Mouse (Mus musculus): ENCODE data around the gene St6gal1.

The St6gal1 gene

GRCm38 (mm10) chr16:23332686-23333085 is 108.1 kb downstream of the St6gal1 start:
- DNase-seq (ENCODE audit: low spot score in 2 of 2), result no peak

DNA sequence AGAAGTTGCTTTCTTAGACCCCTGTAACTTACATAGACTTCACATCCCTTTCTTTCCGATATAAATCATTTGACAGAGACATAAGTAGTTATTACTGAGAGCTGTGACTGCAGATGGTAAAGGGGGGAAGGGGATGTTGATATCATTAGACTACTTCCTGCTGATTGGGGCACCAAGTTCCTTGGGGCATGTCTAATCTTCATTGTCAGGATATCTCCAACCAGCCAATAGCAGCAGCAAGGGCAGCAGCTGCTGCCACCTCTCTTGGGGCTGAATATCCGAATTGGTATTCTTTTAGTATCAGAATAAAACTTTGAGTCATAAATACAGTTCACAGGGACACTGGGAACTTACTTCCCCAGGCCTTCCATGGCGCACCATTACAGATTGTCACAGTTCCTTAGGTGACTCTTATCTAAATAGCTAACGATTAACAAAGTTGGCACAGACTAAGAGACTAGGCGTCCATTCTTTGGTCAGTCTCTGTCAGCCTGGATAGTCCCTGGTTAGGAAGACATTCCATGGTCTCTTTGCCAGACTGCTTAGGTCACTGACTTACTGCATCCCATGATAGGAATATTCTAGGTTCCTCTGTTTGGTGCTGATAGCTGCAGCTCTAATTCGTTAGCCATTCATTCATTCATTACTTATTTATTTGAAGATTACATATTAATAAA is 109.5 kb downstream of the St6gal1 start:
- DNase-seq (ENCODE audit: low spot score in 2 of 2), result no peak

DNA sequence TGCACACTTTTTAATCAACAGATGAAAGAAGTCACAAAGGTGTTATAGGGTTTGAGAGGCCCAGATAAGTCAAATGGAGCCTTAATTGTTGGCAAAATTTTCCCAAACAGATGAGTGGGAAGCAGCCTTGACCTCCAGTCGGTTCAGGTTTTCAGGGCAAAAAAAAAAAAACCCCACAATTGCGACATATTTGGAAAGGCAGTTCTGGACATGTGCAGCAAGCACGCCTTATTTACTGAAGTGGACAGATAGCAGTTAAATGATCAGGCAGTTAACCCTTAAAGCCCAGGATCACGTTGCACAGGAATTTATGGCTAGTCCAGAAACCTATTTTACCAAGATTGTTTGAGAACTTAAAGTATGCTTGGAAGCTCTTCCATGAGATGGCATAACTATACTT is 112.8 kb downstream of the St6gal1 start:
- no peak for DNase-seq (ENCODE audit: low spot score in 2 of 2)

- no peak for DNase-seq (ENCODE audit: low spot score in 2 of 2)
Measured at GRCm38 (mm10) chr16:23341254-23341653, 116.7 kb downstream of the St6gal1 start.

DNA sequence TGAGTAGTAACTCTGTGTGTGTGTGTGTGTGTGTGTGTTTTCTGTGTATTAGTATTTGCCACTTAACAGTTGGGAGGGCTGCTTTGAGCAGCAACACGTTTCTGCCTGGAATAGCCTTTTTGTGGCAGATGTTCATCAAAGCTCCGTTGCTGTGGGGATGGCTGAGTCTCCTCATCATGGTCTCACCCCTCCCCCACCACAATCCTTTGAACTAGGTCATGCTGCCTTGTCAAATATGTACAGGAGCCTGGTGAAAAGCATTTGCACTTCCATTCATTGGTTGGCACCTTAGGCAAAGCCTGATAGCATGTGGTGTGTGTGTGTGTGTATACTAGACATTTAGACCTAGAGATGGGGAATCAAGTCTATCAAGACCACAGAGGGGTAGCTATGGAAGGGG is 126.3 kb downstream of the St6gal1 start:
- no peak for DNase-seq (ENCODE audit: low spot score in 2 of 2)

DNA sequence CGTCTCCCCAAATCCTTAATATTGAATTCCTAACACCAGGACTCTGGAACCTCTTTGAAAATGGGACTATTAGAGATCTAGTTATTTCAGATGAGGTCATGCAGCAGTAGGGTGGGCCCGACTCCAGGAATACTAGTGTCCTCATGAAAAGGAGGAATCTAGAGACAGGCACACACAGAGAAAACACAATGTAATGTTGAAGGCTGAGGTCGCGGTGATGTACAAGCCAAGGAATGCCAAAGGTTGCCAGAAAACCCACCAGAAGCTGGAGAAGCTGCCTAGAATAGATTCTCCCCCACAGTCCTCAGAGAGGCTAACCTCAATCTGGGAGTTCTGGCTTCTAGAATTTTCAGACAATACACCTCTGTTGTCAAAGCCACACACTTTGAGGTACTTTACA is 136.5 kb downstream of the St6gal1 start:
- DNase-seq (ENCODE audit: low spot score in 2 of 2), result no peak

DNA sequence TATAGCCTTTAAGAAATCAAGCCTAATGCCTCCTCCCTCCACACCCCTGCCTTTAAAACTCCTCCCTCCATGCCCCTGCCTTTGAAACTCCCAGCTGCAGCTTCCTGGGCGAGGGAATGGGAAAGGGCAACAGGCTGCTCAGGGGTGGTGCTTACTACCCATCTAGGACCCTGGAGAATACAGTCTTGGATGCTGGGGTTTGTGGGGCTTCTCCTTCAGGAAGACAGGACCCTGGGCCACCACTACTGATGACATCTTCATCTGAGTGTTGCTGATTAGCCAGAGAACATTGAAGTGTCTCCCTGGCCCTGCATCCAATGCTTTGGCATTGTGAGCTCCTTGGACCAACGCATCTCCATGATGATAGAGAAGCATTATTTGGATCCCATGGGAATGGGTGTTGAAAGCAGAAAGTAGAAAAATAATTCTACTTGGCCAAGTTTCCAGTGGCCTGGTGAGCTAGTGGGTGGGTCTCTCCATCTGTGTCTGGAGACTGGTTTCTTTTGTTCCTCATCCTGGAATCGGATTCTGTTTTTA is 137.0 kb downstream of the St6gal1 start:
- DNase-seq (ENCODE audit: low spot score in 2 of 2), result no peak

DNA sequence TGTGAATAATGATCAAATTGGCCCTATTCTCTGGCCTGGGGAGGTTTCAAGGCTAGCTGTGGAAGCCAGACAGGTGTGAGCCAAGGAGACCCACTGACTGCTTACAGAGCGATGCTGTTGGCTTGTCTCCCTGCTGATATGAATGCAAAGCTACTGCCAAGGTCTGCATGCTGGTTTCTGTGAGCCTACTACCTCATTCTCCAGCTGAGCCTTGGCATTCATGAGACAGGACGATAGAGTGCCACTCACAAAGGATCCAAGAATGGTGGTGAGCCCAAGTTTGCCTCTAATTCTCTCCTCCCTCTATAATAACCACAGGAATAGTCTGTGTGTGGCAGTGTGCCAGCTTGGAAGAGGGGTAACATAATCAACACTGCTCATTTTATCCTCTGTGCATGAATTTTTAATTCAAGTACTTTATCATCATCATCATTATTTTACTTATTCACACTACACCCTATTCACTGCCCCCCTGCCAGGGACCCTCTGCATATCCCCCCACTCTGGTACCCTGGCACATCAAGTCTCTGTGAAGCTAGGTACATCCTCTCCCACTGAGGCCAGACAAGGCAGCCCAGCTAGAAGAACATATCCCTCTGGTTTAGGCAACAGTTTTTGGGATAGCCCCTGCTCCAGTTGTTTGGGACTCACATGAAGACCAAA is 139.9 kb downstream of the St6gal1 start:
- DNase-seq (ENCODE audit: low spot score in 2 of 2), result no peak

DNA sequence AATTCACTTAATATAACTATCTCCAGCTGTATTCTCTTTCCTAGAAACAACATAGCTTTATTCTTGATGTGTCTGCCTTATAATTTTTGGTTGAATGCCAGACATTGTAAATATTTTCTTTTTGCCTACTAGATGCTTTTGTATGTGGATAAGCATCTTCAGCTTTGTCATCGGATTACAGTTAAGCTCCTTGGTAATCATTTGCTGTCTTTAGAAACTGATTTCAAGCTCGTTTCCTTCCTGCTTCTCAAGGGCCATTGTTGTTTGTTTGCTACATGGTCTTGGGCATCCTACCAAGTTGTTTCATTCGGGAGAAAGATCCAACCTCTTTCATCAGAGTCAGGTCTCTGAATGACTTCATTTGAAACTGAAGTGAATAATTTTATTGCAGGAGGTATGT is 144.6 kb downstream of the St6gal1 start:
- no peak for DNase-seq (ENCODE audit: low spot score in 2 of 2)

GRCm38 (mm10) chr16:23370724-23371123 is 146.2 kb downstream of the St6gal1 start:
- no peak for DNase-seq (ENCODE audit: low spot score in 2 of 2)

DNA sequence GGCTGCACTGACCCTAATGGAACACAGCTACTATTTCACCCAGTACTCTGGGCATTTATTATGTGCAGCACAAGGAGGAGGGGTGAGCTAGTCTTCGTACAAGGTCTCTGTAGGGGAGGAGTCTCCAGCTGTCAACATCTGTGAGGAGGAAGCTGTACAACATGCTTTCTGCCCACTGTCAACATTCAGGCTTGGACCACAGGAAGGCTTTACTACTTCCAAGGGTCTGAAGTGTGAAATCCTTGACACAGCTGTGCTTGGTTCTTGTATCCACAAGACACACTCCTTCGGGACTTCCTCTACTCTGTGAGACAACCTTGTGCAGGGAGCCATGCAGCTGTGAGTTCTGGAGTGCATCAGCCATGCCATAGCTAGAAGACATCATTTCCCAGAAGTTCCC is 147.8 kb downstream of the St6gal1 start:
- no peak for DNase-seq (ENCODE audit: low spot score in 2 of 2)

GRCm38 (mm10) chr16:23374068-23374467 is 149.5 kb downstream of the St6gal1 start:
- no peak for DNase-seq (ENCODE audit: low spot score in 2 of 2)

- DNase-seq (ENCODE audit: low spot score in 2 of 2), result no peak
Measured at GRCm38 (mm10) chr16:23374938-23375337, 150.4 kb downstream of the St6gal1 start.

DNA sequence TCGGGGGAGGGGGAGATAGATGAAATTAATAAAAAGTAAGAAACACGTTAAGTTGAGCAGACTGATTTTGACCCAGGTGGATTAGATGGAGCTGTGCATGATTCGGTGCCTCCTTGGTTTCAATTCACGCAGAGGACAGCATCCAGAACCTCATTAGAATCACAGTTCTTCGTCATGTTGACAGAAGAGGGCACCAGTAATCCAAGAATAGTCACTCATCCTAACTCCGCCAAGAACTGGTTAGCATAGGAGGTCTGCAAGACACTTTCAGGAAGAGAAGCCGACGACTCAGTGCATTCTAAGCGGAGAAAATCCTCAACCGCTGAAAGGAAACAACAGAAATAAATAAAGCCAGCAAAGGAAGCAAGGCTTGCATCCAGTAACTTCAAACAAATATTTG is 151.6 kb downstream of the St6gal1 start:
- DNase-seq (ENCODE audit: low spot score in 2 of 2), result no peak

DNA sequence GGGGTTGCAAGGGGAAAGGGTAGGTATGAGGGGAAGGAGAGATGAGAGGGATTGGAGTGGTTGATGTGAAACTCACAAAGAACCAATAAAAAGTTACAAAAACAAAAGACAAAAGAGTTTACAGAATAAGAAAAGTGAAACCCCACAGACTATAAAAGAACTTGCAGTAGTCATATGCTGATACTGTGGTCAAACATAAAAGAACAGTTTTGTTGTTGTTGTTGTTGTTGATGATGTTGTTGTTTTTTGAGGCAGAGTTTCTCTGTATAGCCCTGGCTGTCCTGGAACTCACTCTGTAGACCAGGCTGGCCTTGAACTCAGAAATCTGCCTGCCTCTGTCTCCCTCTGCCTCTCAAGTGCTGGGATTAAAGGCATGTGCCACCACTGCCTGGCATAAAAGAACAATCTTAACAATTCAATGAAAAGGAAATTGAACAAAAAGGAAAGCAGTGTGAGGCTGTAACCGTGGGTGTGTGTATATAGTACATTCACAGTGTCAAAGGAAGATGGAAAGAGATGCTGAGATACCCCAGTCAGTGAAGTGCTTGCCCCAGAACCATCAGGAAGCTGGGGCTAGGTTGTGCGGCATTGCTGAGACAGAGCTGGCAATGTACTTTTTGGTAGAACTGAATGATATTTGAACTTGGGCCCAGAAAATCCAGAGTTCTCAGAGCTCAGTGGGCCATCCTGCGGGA is 155.1 kb downstream of the St6gal1 start:
- DNase-seq (ENCODE audit: low spot score in 2 of 2), result no peak

DNA sequence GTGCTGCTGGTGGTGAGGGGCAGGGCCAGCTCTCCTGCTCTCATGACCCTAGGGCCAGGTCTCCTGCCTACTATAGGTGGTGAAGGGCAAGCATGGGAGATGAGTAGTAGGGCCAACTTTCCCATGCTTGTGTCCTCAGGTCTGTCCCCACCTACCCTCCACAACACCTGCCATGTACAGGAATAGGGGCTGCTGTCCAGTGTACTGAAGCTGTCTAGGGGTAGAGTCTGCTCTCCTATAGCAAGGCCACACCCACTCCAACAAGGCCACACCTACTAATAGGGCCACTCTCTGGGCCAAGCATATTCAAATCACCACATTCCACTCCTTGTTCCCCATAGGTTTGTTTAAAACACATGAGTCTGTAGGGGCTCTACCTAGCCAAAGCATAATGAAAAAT is 159.8 kb downstream of the St6gal1 start:
- DNase-seq (ENCODE audit: low spot score in 2 of 2), result no peak

GRCm38 (mm10) chr16:23397931-23398330 is 173.4 kb downstream of the St6gal1 start:
- DNase-seq (ENCODE audit: low spot score in 2 of 2), result no peak

DNA sequence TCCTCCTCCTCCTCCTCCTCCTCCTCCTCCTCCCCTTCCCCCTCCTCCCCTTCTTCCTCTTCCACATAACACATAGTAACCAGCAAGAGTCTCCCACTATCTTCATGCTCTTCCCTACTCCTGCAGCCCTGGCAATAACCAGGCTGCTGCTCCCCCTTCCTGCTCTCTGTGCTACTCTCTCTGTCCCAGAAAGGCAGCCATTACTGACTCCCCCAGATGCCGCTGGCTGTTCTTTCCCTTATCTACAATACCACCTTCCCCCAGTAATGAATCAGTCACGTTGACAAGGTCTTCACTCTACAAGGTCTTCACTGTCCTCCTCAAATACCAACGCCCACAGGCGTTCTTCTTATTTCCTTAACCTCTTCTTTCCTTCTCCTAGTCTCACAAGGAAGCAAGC is 176.9 kb downstream of the St6gal1 start:
- DNase-seq (ENCODE audit: low spot score in 2 of 2), result no peak

GRCm38 (mm10) chr16:23401959-23402358 is 177.4 kb downstream of the St6gal1 start:
- no peak for DNase-seq (ENCODE audit: low spot score in 2 of 2)

- DNase-seq (ENCODE audit: low spot score in 2 of 2), result peak; percentile 69 to 83
Measured at GRCm38 (mm10) chr16:23403008-23403755, 178.6 kb downstream of the St6gal1 start.

Data from cerebellum, postnatal 4 days (tissue).